Mouse (Mus musculus): ENCODE results near the gene Tesk2.

The Tesk2 gene

DNA sequence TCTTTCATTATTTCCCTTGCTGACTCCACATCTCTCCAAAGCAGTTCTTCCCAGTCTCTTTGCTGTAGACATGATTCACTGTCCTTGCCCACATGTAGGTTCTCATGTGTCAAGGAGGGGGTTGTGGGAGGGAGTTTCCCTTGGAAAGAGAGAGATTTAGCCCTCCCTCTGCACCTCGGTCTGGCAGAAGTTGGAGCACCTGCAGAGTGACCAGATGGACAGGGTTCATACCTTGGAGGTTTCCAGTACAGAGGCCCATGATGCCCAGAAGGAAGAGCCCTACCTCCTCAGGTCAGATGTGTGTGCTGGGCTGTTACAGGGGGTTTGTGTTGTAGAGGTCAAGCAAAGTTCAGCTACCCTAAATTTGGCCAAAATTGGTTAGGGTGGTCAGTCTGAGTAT lies 8.2 kb upstream of the Tesk2 start:
- no peak for ATAC-seq (ENCODE audit: low TSS enrichment)

DNA sequence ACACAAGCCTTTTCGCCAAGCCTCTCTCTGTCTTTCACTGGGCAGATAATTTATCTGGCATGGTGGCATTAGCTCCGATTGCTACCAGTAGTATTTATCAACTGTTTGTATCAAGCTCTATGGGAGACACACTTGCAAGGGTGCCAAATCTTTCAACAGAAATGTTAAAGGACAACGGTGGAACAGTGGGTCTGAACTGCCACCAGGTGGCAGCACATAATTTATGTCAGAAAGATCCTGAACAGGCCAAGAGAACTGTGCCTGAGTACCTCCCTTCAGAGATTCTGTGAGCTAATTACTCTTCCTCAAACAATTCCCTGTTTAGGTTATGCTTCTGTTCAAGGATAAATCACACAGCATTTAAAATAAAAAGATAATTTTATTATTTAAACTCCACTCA lies 1.4 kb upstream of the Tesk2 start:
- peak; percentile 57 for ATAC-seq (ENCODE audit: low TSS enrichment)

DNA sequence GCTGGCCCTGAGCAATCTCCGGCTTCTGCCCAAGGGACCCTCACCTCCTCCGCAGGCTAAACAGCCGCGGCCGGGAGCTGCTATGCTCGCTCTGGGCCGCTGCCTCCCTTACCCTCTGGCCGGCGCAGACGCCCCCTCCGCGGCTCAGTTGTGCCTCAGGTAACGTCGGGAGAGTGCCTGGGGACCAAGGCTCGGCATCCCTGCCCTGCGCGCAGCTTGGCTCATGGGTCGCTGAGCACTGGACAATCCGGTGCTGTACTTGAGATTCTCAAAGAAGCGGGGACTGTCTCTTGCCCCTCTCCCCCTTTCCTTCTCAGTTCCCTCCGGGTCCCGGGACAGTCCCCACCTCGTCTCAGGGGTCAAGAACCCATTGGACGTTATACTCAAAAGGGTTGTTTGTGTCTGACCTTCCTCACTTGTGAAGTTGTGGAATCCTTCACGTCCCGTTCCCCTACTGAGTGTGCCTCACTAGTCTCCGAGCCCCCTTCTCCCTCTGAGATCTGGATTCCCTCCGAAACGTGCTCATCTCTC lies 415 bp downstream of the Tesk2 start:
- ATAC-seq (ENCODE audit: low TSS enrichment): no peak

DNA sequence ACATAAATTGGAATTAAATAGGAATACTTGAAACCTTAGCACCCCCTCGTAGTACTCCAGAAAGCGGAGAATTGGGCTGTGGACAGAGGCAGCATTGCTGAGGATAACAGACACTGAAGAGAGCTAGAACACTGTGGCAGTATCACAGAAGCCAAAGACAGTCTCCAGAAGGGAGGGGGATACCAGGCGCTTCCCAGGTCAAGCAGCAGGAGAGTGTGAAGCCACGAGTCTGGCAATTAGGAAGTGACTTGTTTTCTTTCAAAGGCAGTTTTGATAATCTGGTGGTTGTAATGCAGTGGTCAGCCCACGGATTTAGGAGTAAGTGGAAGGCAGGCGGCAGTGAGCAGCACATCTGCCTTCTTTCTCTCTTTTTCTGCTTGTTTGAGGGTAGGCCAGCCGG lies 1.5 kb downstream of the Tesk2 start:
- no peak for ATAC-seq (ENCODE audit: low TSS enrichment)

DNA sequence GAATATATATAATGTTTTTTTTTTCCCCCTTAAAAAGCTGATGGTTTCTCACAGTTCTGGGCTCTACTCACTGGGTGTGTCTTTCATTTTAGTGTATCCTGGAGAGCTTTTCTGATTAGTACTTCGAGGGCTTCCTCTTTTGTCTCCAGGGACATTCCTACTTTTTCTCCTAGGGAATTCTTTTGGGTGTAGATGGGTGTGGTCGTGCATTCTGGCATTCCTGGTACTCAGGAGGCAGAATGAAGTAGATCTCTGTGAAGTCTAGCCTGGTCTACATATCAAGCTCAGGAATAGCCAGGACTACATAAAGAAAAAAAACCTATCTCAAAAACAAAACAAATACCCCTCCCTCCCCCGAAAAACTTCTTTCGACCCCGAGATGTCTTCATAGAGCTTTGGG lies 4.7 kb downstream of the Tesk2 start:
- no peak for ATAC-seq (ENCODE audit: low TSS enrichment)

DNA sequence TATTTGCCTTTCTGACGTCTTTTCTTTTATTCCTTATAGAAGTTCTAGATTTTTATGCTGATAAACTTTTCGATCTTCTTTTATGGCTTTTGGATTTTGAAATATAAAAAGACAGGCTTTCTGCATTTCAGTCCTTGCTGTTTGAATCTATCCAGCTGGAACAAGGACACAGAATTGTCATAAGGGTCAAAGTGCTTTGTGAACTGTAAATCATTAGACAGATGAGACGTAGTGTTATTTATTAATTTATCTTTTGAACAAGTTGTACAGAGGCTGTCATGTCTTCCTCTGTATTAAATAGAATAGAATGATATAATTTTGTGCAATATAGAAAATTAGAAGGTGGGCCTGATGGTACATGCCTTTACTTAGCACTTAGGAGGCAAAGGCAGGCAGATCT lies 6.7 kb downstream of the Tesk2 start:
- ATAC-seq (ENCODE audit: low TSS enrichment): no peak

DNA sequence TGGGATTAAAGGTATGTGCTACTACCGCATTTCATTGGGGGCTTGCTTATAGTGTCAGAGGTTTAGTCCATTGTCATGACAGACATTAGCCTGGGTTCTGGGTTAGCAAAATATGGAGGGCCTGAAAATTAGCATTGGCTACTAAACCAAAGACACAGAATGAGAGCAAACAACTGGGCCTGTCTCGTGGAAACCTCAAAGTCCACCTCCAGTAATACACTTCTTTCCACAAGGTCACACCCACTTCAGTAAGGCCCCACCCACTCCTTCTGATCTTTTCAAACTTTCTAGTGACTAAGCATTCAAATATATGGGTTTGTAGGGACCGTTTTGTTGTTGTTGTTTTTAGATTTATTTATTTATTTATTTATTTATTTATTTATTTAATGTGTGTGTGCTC lies 8.8 kb downstream of the Tesk2 start:
- ATAC-seq (ENCODE audit: low TSS enrichment): no peak

DNA sequence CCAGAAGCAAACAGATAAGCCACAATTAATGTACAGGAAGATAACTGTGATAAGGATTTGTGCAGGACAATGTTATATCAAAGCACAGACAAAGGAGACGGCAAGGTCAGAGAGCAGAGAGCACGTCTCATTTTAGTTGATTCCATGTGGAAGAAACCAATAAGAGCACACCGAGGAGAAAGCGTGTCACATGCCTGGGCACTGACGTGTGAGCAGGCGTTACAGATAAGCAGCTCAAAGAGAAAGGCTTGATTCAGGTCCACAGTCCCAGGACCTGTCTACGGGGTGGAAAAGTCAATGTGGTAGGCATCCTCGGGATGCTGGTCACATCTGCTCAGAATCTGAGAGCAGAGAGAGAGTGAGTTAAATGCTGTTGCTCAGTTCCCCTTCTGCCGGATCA lies 10.3 kb downstream of the Tesk2 start:
- ATAC-seq (ENCODE audit: low TSS enrichment): no peak

DNA sequence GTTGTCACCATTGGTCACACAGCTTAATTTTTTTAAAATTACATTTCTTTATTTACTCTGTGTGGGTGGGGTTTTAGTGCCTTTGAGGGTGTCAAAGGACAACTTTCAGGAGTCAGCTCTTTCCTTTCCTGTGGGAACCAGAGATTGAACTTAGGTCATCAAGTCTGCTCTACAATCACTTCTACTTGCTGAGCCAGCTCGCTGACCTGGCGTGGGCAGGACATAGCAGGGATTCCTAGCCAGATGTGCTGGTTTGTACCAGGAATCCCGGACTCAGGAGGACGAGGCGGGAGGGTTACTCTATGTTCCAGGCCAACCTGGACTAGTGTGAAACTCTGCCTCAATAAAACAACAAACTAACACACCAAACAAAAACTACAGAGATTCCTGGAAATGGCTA lies 11.6 kb downstream of the Tesk2 start:
- ATAC-seq (ENCODE audit: low TSS enrichment): no peak

DNA sequence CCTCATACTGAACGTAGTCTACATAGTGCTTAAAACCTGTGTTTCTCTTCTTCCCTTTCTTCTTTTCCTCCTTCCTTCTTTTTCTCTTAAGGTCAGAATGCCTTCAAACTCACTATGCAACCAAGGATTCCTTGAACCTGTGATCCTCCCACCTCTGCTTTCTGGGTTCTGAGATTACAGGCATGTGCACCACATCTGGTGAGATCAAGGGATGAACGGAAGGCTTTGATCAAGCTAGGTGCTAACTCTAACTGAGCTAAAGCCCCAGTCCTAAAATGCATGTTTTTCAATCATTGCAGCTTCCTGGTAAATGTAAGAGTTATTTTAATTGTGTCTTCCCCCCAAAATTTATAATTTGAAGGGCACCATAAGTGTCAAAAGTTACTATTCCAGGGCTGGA lies 14.2 kb downstream of the Tesk2 start:
- no peak for ATAC-seq (ENCODE audit: low TSS enrichment)

DNA sequence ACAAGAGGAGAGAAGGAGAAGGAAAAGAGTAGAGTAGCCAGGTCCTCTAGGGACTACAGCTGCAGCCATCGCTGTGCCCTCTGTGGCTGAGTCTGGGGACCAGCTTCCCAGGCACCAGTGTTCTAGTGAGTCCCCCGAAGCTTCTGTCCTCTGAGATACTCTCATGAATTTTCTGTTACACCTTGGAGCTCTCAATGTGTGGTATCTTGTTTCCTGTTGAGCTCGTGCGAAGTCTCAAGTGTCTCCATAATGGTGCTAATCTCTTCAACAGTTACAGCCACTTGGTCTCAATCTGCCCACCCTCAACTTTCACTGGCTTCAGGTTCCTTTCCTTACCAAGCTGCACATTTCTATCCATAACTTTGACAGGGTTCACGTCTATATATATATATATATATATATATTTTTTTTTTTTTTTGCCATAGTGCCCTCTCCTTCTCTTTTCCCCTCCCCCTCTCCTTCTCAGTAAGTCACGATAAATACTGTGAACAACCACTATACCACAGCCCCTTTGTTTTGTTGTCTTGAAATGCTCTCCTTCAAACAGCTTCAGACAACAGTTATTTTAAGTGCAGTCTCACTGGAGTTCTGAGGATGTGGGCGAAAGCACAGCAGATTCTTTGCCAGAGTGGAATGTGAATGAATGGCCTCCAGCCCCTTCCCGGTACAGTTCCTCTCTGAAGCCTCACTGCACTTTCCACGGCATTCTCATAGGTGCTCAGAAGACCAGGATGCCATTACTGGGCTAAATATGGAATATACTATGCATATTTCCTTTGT lies 18.4 kb downstream of the Tesk2 start:
- ATAC-seq (ENCODE audit: low TSS enrichment): peak; percentile 52; the same call in 1 of the 2 replicates

DNA sequence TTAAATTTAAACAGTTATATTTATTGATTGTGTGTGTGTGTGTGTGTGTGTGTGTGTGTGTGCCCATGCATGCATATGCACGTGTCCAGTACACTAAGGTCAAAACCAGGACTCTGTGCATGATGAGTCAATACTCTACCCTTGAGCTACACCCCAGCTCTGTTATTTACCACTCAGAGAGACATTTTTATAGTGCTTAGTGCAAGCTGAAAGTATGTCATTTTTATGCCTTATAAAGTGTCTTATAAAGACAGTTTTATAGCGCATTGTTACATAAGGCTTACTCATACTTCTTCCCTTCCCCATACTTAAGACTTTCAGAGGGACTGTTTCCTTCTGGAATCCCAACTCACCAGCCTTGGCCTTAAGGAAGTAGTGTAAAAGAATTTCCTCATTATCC lies 29.0 kb downstream of the Tesk2 start:
- ATAC-seq (ENCODE audit: low TSS enrichment): peak; percentile 78; the same call in 1 of the 2 replicates

DNA sequence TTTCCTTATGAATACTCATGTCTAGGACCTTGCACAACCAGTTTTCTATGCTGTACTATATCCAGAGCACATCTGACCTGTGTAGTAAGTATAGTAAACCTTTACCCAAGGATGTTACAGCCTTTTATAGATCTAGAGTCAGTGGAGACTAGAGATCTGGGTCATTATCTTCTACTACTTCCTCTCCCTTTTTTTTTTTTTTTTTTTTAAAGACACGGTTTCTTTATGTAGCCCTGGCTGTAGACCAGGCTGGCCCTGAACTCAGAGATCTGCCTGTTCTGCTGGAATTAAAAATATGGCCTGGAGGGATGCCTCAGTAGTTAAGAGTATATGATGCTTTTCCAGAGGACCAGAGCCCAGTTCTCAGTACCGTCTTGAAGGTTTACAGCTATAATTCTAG lies 41.2 kb downstream of the Tesk2 start:
- ATAC-seq (ENCODE audit: low TSS enrichment): no peak

DNA sequence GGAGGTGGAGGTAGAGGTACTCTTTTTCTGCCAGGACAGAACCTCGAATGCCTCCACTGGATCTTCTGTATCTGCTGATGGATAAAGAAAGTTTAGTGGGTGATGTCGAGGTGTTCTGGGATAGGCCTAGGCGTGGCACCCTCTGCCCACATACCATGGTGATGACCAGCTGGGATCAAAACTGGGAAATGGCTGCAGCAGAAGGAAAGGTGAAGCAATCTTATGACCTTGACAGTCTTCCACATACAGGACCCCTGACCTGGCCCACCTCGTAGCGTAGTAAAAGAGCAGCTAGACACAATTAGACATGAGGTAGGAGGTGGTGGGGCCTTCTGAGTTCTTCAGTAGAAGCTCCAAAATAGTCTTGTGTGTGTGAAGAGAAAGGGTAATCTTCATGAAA lies 43.3 kb downstream of the Tesk2 start:
- ATAC-seq (ENCODE audit: low TSS enrichment): no peak

DNA sequence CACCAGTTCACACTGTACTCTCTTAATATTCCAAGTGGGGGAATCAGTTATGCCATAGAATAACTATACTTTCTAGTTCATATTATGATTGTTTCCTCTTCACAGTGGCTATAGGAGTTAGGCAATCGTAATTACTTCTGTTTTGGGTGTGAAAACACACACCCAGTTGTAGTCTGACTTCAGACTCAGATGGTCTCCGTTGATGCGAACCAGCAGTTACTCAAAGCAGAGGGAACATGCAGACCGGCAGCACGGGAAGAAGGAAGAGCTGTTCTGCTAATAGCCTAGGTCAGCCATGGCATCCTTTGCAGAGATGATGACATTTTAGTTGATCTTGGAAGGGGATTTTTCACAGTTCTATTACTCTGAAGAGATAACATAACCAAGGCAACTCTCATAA lies 47.8 kb downstream of the Tesk2 start:
- no peak for ATAC-seq (ENCODE audit: low TSS enrichment)

DNA sequence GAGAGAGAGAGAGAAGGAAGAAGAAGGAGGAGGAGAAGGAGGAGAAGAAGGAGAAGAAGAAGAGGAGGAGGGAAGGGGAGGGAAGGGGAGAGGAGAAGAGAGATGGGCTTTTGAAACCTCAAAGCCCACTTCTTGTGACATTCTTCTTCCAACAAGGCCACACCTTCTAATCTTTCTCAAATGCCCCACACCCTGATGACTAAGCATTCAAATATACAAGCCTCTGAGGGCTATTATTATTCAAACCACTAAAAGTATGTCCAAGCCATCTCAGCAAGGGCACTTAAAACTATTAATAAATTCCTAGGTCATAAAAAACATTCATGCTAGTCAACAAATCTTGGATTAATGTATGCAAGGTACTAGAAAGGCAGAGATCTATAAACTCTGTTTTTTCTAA lies 48.3 kb downstream of the Tesk2 start:
- ATAC-seq (ENCODE audit: low TSS enrichment): no peak

DNA sequence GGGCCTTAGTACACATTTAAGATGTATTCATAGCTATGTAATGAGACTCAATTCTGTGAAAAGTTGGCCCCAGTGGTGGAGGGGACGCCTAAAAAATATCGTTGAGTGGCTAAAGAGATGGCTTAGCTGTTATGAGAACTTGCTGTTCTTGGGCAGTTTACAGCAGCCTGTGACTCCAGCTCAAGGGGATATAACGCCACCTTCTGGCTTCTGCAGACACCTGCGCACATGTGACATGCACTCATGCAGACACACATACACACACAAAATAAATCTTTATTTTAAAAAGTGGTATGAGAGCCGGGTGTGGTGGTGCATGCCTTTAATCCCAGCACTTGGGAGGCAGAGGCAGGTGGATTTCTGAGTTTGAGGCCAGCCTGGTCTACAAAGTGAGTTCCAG lies 55.6 kb downstream of the Tesk2 start:
- ATAC-seq (ENCODE audit: low TSS enrichment): no peak

DNA sequence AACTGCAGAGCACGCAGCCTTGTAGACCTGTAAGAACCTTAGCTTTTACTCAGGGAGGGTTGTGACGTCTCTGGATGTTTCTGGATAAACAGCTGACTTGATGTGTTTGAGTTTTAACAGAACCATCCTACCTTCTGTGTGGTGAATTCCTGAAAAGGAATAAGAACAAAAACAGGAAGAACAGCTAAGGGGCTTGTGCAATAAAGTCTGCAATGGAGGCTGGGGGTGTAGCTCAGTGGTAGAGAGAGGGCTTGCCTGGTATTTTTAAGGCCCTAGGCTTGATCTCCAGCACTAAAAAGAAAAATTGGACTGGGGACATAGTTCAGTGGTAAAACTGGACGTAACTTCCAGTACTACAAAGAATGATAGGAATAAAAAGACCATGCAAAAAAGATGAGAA lies 56.3 kb downstream of the Tesk2 start:
- no peak for ATAC-seq (ENCODE audit: low TSS enrichment)

DNA sequence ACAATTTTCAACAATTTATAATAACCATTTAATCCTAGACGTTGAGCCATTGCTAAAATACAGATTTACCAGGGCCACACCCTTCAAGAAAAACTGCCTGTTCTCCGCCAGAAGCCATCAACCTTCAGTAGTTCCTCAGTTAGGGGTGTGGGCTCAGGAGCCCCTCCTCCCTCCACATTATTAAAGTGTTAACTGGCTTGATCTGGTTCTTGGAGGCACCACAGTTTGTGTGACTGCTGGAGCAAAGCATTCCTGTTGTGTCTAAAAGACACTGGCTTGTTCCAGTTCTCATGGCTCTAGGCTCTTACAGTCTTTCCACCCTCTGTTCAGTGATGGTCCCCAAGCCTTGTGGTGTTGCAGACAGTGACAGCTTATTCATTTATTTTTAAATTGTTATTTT lies 59.8 kb downstream of the Tesk2 start:
- no peak for ATAC-seq (ENCODE audit: low TSS enrichment)

DNA sequence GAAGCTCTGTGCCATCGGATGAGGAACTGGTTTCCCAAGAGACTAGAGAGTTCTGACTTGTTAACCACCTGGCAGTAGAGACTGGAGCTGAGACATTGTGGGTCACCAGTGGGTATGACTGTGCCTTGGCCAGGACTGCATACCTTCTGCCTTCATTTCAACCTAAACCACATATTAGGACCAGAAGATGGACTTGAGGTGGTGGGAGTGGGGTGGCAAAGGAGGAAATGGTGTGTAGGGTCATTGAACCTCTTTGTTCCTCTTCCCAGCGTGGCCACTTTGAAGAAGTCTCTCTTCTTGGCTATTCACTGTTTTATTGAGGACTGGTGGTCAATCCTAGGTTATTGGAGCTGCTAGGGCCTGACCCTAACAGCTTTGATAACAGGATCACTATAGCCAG lies 60.6 kb downstream of the Tesk2 start:
- ATAC-seq (ENCODE audit: low TSS enrichment): no peak

DNA sequence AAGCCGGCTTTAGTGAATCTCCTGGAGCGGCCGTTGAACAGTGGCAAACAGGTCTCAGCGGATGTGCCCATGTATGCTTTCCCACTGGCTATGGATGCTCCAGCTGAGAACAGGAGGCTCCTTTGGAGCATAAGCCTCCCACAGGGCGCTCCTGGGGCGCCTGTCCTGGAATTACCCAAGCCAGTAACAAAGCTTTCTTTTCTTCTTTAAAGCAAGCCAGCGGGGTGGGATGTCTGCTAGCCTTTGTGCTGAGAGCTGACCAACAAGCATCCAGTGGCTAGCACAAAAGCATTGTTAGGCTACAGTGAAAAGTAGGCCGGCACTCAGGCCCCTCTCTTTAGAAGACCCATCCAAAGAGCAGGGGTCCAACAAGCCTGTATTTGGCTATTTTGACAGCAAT lies 61.4 kb downstream of the Tesk2 start:
- ATAC-seq (ENCODE audit: low TSS enrichment): peak; percentile 52; the same call in 1 of the 2 replicates

DNA sequence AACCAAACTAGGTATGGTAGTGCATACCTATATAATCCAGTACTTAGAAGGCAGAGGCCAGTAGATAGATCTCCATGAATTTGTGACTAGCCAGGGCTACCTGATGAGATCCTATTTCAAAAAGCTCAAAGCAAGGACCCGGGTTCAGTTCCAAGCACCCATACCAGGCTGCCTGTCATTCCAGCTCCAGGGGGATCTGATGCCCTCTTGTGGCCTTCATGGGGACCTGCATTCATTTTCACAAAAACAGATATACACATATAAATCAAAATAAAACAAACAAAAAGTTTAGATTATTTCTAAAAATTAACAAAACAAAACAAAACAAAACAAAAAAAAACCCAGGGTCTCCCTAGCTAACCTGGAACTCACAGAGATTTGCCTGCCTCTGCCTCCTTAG lies 65.8 kb downstream of the Tesk2 start:
- no peak for ATAC-seq (ENCODE audit: low TSS enrichment)

DNA sequence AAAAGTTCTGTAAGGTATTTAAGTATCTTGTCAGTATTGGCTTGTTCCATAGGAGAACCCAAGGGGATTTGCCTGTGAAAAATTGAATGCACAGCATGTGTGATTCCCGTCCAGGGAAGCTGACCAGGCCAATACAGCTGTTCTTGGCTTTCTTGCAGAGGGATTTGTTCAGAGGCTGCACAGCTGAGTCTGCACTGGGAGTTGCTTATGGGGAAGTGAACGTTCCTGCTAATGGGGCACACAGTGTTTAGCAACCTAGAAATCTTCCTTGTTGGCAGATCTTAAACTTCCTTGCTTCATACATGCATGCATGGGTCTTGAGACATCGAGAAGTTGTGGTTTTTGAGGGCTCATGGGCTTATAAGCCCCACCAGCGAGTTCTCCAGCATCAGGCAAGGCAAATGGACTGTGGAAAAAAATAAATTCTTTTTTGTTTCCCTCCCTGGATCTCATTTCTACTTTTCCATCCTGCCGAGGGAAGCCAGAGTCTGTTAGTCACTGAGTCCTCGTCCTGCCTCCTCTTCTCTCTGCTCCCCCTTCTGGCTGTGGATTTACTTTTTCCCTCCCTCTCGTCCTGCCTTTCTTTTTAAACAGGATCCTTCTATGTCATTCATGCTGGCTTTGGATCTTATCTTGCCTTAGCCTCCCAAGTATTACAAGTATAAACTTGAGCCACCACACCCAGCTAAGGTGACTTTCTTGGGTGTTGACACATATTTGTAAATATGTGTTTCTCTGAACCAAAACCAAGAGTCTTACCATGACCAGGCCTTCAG lies 67.4 kb downstream of the Tesk2 start:
- peak; percentile 79; the same call in 1 of the 2 replicates for ATAC-seq (ENCODE audit: low TSS enrichment)
